Mouse (Mus musculus) cerebral cortex, adult 2 months (tissue): Measurements from ENCODE around the gene Cerk.

ENCODE experiments used
- WGBS: fragments of 180-500 bp; shearing (Covaris S2); methylation state at CpG from one replicate; pipeline ENCODE4 v1.1.7; 2018; 5-methylcytosine and 5-hydroxymethylcytosine counted together

The Cerk gene

DNA sequence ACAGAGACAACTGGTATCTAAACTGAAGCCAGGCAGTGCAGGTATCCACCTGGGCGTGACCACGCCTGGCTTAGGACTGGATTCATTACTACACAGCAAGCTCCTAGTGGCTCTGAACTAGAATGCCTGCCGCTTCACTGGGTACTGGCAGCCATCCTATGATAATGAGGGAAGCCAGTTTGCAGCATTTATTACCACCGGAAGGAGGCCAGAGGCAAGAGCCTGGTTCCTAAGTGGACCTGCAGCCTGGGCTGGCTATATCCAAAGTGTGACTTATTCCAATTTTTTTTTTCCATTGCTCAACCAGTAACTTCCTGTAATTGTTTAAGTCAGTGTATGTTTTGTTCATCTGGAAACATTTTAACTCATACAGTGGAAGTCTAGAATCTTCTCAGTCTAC is 20.4 kb upstream of the Cerk start:
- 50% methylated on average over 4 of the region's 4 CpGs for WGBS

DNA sequence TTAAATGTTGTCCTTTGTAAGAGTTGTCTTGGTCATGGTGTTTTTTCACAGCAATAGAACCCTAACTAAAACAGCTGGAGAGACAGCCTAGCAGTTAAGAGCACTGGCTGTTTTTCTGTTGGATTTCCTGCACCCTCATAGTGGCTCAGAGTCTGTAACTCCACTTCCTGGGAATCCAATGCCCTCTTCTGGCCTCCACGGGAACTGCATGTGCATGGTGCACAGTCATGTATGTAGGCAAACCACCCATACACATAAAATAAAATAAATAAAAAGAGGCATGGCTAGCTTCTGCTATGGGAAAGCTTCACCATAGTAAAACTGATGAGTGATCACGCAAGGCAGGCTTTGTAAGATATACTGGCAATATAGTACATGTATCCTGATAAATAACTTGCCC is 19.4 kb upstream of the Cerk start:
- 67% methylated on average over 2 of the region's 2 CpGs for WGBS

DNA sequence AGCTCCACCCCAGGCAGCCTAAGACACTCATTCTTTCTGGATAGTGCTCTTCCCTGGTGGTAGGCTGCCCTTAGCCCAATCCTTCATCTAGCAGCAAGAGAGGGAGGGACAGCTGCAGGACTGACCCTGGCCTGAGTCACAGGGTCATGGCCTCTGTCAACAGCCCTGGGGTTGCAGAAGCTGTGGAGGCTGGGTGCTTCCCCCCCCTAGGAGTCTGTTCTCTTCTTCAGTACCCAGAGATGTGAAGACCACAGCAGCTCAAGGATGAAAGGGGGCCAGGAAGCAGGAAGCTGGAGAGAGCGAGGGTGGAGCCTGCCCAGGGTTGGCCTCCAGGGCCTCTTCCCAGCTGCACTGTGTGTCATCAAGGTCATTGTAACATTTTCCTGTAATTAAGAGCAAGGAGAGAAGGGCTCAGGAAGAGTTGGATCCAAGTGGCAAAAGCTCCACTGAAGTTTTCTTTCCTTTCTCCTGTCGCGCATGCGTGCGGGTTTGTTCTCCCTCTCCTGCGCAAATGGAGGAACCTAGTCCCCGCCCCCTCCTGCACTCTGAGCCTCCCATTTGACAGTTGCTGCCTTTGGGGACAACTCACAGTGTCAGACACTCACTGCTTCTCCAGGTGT is 18.1 kb upstream of the Cerk start:
- 86% methylated on average over 7 of the region's 7 CpGs for WGBS

DNA sequence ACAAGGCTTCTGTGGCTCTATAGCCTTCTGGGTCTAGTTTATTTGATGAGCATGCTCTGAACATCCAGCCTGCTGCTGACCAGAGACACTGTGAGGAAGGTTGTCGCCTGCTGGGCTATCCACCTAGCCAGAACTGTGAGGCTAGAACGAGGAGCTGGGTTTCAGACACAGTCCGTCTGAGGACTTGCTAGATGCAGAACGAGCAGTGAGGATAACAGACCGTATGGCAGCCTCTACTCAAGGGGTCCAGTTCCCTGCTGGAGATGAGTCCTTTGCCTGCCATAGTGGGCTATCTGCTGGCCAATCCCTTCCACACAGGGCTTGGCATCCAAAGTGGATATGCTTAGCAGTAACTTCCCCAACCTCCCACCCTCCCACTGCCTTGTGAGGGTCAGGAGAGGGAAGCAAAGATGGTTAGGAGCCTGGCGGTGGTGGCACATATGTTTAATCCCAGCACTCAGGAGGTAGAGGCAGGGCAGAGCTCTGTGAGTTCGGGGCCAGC is 17.4 kb upstream of the Cerk start:
- WGBS = 91% methylated on average over 7 of the region's 7 CpGs

DNA sequence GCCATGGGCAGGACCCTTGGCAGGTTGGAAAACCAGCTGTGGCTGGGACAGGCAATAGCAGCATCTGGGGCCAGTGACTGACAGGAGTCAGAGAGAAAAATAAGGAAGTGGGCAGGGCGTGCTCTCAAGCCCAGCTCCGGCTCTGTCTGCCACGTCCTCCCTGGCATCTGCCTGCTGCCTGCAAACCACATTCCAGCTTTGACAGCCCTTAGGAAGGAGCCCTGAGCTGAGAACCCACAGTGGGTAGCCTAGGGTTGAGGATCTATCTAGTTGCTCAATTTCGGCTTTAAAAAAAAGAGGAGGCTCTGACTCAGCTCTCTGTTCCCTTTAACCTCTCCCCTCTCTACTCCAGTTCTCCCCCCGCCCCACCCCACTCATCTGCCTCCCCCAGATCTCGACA is 16.7 kb upstream of the Cerk start:
- WGBS = 43% methylated on average over 6 of the region's 6 CpGs

DNA sequence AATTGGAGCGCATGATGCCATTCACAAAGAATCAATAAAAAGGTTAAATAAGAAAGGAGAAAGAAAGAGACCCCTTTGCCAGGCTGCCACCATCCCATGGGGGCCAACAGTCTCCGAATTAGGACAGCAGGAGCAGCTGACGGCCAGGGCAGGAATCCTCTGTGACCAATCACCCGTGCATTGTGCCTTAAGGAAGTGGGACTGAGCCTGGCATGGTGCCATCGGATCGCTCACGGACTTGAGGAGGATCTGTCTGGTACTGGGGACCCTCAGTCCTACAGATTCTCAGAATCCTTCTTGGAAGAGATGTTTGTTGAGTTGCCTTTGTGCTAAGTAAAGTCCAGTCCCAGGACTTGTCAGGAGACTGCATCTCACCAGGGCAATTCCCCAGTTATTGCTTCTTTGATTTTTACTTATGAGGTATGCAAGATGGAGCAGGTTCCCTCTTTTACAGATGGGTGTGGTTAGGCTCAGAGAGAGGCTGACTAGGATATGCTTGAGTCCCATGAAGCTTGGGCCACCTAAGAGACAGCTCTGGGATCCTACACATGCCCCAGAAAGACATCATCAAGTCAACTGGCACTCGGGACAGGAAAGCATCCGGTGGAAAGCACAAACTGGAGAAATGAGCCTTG is 15.9 kb upstream of the Cerk start:
- 60% methylated on average over 9 of the region's 9 CpGs for WGBS

DNA sequence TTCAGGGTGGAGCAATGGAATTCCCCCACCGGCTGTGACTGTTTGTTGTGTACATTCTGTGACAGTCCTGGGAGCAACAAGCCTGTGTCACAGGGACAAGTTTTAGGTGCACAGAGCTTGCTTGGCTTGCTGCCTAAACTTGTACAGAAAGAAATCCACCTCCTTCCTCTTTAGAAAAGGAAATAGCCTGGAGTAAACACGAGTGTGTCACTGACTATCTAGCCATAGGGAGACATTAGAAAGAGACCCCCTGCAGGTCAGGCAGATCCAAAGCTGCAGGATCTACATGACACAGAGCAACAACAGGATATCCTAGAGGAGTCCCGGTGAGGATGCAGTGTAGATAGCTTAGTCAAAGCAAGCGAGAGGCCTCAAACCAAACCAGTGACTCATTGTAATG is 15.2 kb upstream of the Cerk start:
- WGBS = 50% methylated on average over 4 of the region's 4 CpGs

DNA sequence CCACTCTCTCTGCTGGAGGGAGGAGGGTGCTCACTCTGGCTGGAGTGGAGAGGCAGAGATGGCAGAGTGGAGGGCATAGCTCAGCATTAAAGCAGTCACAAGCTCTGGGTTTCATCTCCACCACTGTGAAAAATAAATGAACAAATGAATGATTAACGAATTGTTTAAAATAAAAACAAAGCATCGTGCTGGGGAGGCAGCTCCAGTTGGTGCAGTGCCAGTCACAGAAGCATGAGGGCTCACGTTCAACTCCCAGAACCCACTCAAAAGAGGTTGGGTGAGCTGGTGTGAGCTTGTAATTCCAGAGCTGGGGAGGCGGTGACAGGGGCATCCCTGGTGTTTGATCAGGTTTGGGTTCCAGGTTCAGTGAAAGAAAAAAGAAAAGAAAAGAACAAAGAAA is 14.2 kb upstream of the Cerk start:
- WGBS = 17% methylated on average over 4 of the region's 4 CpGs

DNA sequence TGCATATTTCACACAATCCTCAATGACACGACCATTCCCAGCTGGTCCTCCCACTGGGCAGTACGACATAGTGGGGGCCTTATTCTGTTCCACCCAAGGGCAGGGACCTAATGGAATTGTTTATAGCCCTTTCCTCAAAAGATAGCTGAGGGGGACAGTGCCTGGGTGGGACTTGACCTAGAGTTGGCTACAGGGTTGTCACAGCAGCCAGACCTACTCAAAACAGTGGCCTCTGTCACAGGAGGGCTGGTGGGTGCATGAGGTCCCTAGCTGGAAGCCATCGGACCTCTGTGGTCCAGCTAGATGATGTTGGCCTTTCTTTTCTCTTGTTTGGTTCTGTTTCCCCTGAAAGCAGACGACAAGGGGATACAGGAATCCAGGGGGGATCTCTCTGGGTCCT is 13.5 kb upstream of the Cerk start:
- WGBS = 84% methylated on average over 4 of the region's 4 CpGs

DNA sequence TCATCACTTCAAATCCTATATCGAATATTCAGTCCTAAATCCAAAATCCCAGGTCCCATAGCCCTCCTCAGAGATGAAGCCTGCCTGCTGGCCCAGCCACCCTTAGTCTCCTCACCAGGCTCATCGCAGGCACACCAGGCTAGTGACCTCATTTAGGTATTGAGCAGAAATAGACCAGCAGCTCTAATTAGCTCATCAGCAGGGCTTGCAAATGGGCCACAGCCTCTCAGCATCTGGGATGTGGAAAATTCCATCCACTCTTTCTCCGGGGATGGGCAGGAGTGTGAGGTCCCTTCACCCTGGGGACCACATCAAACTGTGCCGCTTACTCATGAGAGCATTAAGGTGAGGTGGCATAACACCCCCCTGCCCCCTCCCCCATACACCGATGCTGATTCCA is 13.1 kb upstream of the Cerk start:
- 71% methylated on average over 5 of the region's 5 CpGs for whole genome bisulfite sequencing

DNA sequence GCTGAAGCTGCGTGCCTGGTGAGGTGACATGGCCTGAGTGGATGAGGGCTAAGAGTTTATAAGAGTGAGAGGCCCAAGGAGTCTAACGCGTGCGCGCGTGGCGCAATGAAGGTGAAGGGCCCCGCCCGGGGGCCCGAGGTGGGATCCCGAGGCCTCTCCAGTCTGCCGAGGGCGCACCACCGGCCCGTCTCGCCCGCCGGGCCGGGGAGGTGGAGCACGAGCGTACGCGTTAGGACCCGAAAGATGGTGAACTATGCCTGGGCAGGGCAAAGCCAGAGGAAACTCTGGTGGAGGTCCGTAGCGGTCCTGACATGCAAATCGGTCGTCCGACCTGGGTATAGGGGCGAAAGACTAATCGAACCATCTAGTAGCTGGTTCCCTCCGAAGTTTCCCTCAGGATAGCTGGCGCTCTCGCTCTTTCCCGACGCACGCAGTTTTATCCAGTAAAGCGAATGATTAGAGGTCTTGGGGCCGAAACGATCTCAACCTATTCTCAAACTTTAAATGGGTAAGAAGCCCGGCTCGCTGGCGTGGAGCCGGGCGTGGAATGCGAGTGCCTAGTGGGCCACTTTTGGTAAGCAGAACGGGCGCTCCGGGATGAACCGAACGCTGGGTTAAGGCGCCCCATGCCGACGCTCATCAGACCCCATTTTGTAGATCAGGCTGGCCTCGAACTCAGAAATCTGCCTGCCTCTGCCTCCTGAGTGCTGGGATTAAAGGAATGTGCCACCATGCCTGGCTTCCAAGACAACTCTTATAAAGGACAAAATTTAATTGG is 8.9 kb upstream of the Cerk start:
- WGBS = 85% methylated on average over 55 of the region's 55 CpGs

DNA sequence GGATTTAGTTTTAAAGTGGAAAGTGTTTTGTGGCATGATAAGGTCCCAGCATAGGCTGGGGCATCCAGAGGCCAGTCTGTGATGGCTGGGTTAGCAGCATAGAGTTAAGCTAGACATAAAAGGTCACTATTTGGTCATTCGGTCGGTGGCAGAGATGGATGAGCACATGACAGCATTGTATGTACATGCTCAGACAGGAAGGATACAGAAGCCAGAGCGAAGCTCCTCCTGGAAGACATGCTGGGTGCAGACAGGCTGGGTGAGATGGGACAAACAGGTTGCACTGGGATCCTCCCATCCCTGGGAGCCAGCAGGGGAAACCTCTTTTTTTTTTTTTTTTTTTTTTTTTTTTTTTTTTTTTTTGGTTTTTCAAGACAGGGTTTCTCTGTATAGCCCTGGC is 6.0 kb upstream of the Cerk start:
- 73% methylated on average over 3 of the region's 3 CpGs for WGBS

DNA sequence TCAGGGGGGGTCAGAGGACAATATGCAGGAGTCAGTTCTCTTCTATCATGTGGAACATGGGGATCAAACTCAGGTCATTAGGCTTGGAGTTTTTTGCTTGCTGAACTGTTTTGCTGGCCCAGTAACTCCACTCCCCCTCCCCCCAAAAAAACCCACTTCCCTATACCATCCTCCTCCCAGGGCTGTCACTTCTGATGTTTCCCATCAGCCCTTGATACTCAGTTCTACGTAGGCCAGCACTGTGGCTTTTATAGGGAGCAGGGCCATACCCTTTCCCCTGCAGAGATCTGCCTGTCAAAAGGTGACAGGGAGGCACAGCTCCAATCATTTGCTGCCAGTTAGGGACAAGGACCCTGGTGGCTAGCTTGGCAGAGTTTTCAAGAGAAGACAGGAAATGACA is 5.6 kb upstream of the Cerk start:
- 94% methylated on average over 1 of the region's 1 CpGs for WGBS

DNA sequence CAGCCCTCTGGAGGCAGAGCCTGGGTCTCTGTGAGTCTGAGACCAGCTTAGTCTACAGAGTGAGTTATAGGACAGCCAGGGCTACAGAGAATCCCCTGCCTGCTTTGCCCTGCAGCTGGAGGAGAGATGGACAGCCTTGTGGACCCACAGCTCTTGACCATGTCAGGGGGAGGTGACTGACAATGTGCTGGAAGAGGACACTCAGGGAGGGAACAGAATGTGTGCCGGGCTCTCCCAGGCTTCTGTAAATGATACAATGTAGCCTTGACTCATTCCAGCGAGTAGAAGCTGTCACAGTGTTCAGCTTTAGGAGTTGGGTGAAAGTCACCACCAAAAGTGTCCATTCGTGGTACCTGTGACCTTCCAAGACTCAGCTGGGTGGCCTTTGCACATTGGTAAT is 4.4 kb upstream of the Cerk start:
- WGBS = 91% methylated on average over 3 of the region's 3 CpGs

DNA sequence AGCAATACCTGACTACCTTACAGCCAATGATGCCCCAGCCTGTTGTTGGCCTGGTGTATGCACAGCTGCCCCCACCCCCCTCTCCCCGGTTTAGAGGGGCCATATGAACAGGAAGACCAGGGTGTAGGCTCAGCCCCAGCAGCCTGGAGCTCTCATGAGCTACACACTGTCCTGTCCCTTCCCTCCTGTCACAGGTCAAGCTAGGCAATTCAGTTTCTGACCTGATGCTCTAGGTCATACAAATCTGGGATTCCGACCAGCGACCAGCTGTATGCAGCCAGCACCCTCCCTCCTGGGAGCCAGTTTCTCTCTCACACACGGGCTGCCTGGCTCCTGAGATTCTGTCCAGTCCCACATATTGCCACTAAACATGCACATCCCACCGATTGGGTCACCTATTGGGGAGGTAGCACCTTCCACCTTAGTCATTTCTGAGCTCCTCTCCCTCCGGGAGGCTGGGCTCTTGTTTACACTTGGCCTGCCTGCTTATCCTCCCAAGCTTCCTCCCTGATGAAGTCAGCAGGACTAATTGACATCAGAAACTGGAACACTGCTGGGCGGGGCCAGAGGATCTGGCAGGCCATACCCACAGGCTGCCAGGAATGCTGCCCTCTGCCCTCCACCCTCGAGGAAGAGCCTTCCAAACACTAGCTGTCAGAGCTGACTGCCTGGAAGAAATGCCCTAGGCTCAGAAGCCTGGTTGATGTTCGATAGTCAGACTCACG is 3.0 kb upstream of the Cerk start:
- WGBS = 42% methylated on average over 10 of the region's 10 CpGs

DNA sequence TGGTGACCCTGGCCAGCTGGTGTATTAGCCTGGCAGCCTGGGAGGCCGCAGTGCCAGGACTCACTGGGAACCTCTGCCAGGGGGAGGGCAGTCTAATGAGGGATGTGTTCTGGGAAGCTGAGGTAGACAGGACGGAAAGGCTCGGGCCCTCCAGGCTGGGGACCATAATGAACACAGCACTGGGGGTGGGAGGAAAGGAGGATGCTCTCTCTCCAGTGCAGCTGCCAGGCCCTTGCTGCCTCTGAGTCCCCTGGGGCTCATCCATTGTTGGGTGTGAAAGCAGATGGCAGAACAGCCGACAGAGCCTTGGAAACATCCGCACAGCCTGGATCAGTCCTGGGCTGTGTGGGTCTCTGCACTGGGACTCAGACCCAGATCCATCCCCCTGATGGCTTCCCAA is 2.2 kb upstream of the Cerk start:
- WGBS = 42% methylated on average over 5 of the region's 5 CpGs

DNA sequence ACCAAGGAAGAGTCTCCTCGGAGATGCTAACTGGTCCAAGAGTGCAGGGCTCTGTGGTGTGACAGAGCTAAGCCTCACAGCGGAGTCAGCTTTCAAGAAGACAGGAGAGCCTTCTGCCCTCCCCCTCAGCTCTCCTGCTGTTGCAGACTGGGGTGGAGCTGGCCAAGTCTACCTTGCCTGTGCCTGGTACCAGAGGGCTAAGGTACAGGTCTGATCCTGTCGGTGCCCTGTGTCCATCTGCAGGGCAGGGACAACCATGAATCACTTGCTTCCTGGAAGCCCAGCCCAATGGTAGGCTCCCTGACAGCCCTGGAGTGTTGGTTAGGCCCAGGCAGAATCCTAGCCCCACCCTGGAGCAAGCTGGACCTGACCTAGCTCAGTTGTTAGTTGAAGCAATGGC is 745 bp upstream of the Cerk start:
- WGBS = 50% methylated on average over 3 of the region's 3 CpGs

DNA sequence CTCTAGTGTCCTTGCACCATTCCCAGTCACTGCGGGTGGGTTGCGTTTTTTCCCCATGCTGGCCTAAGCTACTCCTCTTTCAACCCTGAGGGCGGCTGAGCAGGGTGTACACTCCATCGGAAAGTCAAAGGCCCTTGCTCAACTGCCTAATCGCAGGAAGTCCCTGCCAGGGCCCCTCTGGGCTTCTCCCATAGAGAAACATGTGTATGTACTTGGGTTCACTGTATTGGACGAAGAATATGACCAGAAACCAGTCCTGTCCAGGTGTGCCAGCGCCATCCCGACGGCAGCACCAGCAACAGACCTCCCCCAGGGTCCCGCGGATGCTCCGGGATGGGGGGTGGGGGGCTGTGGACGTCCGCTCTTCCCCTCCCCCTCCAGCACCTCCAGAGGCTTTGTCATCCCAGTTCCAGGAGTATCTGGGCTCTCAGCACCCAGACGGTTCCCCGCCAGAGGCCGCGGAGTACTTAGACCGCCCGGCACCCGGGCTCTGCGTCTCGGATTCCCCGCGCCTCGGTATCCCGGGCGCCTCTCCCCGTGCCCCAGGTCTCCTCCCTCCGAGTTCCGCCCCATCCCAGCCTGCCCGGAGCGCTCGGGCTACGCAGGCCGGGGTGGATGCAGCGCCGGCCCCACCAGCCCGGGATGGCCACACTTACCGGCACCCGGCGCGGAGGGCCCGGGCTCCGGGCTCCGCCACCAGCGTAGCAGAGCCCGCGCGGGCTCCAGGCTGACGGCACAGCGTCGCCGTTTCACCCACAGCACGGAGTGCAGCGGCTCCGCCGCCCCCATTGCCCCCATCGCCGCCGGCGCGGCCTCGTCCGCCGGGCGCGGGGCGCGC is 871 bp downstream of the Cerk start:
- under 1% methylated on average over 70 of the region's 70 CpGs for WGBS

DNA sequence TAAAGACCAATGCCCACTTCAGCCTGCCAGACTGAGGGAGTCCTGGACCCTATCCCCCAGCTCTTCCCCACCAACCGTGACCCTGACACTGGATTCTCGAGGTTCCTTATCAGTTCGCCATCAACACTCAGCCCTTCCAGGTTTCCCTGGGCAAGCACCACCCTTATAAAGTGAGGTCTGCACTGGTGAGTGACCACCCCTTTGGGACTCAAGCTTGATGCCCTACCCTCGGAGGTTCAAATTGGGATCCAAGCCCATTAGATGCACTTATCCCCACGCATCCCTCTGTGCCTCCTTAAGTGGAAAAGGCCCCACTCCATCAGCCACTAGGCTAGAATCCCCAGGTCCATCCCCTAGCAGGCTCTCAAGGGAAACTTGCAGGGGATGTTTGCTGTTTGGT is 1.9 kb downstream of the Cerk start:
- WGBS = 54% methylated on average over 5 of the region's 5 CpGs

DNA sequence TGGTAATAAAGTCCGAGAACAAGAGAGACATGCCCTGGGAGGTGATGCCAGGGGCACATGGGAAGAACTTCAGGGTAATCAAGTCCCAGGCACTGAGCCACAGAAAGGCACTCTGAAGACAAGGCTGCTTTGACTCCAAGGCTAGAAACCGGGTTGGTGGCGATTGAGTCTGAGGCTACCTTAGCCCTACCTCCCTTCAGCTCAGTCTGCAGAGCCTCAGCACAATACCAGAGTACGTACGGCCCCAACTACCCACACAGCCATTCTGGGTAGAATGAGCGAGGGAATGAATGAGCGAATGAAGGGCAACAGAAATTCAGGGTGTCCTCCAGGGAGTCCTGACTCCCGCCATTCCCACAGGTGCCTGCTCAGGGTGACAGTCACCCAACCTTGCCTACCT is 2.5 kb downstream of the Cerk start:
- whole genome bisulfite sequencing = 78% methylated on average over 8 of the region's 8 CpGs

DNA sequence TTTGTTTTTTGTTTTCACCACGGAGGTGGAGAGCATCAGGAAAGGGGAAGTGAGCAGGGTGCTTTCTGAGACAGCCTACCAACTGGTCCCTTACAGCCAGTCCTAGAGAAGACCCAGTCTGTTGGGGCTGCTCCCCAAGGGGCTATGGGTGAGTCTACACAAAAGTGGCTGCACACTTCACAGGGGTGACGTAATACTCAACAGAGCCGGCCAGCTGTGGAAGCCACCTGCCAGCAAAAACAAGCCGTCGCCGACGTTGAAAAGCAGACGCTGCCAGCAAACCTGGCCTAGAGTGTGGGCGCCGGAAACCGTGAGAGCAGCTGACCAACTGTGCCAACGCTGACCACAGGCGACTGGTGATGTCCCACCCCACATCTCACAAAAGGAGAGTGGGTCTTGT is 3.3 kb downstream of the Cerk start:
- WGBS = 16% methylated on average over 13 of the region's 13 CpGs
